Mouse (Mus musculus) lung, postnatal 25 days (tissue): ENCODE data around the gene Selenom.
A peak's percentile ranks its signal among the peaks of the same experiment; 100 is the strongest.

Experiments
- DNase-seq: peaks from one replicate; pipeline ENCODE4 v3.0.0; 2022; ENCODE audit warnings: low spot score

Gene Selenom

DNA sequence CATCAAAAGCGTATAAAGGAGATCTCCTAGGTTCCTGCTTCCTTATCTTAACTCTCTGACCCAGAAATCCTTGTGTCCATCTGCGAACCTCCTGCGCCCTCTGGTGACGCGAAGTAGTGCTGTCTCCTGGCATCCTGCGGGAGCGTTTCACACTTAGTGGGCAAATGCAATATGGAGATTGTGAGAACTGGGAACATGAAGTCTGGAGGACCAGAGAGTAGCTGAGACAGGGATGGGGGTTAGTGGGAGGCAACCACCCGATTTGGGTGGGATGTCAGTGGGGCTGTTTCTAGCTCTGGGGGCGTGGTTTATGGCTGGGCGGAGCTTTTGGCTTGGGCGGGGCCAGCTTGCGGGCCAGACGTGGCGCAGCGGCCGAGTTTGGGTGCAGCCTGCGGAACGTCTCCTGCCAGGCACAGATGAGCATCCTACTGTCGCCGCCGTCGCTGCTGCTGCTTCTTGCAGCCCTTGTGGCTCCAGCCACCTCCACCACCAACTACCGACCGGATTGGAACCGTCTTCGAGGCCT, at the start of gene Selenom:
Selenom (plus strand) TSS at position 156 of the 526 bp plus-strand sequence.
- DNase-seq, result peak; percentile 89

DNA sequence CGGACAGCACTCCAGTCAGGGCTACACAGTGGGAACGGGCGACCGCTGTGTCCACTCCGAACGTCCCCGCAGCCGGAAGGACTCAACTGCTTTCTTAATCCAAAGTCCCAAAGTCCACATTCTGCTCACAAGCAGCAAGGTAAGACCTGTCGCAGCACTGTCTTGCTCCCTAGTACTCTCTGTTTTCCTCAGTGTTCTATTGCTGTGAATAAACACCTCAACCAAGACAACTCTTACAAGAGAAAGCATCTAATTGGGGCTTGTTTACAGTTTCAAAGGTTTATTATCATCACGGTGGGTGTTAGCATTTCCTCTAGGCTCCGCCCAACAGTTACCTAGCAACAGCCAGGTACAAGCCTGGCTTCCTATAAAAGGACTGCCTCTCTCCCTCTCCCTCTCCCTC, 43.0 kb upstream of the Selenom start:
- DNase-seq, result no peak

DNA sequence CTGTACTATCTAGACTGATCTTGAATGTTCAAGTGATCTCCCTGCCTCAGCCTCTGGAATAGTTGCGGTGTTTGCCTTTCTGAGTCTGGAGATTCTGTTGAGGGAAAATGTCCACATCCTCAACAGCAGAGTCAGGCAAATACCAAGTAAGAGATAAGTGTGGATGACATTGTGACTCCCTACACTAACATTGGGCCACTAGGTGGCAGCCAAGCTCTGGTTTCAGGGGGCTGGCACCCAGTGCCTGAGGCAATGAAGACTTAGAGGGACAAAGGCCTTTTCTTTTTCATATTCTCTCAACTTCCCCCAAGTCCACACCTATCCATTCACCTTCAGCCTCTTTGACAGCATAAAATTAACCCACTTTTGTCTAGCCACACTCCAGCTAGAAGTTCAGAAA, 42.0 kb upstream of the Selenom start:
- DNase-seq, result peak; percentile 83

DNA sequence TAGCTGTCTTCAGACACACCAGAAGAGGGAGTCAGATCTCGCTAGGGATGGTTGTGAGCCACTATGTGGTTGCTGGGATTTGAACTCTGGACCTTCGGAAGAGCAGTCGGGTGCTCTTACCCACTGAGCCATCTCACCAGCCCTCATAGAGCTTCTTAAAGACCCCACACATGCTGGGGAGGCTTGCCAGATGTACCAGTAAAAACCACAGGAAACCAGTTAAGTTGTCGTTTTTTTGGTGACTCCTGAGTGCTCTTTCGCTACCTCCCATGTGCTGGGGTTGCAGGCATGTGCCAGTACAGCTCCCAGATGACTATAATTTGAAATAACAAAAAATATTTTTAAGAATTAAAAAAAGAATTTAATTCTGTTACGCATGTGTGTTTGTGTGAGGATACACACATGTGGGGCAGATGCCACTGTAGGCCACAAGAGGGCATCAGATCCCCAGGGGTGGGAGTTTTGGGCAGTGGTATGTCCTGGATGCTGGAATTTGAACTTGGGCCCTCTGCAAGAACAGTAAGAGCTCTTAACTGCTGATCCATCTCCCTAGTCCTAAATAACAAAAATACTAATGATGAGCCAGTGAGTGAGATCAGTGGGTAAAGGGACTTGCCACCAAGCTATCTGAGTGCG, 39.9 kb upstream of the Selenom start:
- DNase-seq, result no peak

DNA sequence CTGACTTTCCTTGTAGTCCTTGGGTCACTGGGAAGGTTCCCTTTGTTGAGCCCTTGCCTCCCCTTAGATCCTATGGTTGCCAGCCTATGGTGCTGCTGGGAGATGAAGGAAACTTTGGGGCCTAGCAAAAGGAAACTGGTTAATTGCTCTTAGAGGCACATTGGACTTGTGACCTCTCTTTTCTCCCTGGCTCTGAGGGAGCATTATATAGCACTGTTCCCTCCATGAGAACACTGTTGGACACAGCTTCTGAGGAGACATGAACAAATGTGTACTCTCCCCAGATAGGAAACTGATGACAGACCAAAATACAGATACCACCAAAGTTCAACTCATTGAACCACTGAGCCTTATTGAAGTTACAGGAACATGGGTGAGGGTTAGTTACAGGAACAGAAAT, 39.0 kb upstream of the Selenom start:
- no peak for DNase-seq

DNA sequence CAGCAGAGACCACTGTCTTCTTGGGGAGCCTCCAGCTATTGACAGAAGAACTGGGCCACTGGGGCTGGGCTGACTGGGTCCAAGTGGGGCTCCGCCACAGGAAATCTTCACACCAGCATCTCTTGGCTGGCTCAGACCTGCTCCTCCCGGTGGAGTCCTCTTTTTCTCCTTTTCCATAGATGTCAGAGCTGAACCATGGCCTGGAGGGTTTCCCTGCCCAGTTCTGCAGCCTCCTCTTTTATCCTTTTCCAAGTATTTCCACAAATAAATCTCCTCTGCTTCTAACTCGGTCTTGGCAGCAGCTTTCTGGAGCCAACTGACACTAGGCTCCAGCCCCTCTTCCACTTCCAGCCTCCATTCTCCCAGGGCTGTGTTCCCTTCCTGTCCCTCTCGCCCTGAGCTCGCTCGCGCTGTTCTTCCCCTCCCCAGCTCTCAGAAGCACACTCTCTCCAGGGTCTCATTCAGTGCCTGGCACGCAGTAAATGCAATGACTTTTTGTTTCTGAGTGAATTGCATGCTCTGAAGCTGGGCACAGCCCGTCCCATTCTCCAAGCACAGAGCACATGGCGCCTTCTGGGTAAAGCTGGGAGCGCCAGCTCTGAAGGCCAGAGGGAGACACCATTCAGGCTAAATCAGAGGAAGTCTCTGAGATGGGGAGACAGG, 30.4 kb upstream of the Selenom start:
- DNase-seq, result no peak

DNA sequence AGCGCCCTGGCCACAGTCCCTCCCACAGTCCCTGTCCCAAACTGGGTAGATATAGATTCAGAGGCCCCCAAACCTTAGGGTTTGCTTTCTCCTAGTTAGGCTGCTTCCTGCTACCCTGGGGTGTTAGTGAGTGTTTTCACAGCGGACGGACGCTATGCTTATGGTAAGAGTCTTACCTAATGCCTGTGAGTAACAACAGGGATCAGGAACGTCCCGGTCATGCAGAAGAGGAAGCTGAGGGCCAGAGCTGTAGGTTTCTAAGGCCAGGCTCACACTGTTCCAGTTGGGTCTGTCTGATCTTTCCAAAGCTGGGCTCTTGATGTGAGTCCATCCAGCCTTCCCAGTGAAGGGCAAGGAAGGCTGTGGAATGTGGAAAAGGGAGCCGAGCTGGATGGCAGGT, 28.1 kb upstream of the Selenom start:
- no peak for DNase-seq

DNA sequence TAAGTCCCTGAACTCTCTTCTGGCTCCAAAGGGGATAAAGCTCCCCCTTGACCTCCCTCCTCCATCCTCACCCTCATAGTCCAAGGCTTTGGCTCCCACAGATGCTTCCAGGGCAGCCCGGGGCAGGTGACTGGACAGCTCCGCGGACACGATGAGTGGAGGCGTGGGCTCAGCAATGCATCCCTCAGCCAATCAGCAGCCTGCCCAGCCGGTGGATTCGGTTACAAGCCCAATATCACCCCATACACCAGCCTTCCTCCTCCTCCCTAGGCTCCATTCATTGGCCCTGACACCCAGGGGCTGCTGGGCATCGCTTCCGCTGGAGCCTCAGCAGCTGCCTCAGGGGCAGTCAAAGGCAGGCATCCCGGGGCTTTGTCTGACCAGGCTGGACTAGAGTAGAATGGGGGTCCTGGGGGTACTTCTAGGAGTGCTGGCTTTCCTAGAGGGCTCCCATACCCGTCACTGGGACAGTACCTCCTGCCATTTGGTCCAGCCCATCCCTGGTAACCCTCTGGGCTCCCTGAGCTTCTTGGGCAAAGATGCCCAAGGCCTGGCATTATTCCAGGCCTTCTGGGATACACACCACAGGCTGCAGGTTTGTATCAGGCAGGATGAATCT, 26.4 kb upstream of the Selenom start, which contains the start of gene Pla2g3:
Pla2g3 (plus strand) TSS at position 333 of the 619 bp plus-strand sequence.
- DNase-seq, result no peak

DNA sequence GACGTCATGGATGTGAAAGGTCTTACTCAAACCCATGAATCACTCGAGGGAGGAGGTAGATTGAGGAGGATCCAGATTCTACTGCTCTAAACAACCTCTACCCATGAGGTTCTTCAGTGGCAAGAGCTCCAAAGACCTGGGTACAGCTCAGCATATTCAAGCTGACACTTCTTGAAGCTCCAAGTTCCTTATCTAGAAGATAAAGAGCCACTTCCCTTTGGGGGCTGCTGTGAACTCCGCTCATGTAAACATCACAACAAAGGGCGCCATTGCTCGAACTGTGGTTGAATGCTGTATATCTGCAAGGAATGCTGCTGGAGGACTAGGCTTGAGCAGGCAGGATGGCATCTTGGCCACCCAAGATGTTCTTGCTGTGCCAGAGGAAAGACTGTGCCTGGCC, 25.4 kb upstream of the Selenom start:
- DNase-seq, result no peak

DNA sequence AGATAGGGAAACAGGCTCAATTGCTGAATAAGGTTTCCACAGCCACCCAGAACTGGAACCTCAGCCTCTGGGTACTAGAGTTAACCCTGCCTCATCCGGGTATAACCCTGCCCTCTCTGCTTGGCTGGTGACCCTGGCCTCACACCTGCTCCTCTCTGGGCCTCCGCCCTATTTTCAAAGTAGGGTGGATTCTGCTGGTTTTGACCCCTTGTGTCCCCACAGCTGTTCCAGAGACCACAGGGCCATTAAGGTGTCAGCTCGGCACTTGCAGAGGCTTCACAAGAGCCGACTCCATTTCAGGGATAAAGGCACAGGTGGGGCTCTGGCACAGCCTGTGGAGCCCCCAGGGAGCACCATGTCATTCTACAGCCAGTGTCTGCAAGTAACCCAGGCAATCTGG, 21.7 kb upstream of the Selenom start:
- DNase-seq, result no peak

DNA sequence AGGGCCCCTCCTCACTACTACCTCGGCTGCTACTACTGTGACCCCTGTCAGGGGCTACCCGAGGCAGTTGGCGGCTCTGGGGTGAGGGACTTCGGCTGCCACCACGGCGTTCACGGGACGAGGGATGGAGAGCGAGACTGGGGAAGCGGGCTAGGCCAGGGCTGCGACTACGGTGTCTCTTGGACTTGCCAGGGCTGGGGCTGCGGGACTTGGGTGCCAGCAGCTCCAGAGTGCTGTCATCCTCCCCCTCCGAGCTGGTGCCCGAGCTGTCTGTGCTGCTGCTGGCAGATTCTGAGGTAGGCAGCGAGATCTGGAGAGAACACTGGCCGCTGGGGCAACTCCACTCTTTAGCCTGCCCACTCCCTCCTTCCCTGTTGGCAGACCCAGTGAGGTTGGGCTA, 19.6 kb upstream of the Selenom start:
- no peak for DNase-seq

DNA sequence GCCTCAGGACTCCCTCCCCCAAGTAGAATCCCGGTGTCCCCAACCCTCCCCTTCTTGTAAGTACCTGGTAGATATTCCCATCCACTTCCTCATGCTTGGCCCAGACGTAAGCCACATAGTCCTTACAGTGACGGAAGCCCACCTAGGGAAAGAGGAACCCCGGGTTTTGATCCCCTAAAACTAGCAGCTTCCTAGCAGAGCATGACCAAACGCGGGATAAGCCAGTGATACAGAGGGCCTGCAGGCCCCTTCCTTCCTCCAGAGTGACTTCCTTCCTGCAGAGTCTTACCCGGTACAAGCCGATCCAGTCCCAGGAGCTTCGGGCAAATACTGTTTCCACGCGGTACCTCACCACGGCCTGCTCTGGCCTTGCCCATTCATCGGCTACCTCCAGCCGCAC, 19.0 kb upstream of the Selenom start:
- no peak for DNase-seq

DNA sequence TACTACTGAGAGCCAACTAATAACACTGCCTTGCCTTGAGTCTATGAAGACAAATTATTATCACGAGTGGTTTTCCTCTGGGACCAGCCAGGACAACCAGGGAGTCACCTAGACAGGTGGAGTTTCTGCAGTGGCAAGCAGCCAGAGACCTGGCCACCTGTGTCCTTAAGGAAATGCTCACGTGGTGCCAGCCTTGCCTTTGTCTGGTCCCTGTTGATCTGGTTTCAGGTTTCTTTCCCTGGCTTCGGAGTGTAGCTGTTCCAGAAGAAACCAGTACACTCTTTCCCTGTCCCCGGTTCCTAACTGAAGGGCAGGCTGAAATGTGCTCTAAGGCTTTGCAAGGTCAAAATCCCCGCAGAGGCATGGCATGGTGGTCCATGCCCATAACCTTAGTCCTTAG, 17.7 kb upstream of the Selenom start:
- DNase-seq, result peak; percentile 53

DNA sequence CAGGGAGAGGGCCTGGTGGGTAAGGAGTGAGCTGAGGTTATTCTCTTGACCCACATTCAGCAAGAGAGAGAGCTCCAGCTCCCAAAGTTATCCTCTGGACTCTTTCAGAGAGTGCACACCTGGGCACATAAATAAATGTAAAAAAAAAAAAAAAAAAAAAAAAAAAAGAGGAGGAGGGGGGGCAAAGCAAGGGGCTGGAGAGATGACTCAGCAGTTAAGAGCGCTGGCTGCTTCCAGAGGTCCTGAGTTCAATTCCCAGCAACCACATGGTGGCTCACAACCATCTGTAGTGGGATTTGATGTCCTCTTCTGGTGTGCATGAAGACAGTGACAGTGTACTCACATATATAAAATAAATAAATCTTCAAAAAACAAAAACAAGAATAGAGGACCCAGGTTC, 17.2 kb upstream of the Selenom start:
- DNase-seq, result no peak

DNA sequence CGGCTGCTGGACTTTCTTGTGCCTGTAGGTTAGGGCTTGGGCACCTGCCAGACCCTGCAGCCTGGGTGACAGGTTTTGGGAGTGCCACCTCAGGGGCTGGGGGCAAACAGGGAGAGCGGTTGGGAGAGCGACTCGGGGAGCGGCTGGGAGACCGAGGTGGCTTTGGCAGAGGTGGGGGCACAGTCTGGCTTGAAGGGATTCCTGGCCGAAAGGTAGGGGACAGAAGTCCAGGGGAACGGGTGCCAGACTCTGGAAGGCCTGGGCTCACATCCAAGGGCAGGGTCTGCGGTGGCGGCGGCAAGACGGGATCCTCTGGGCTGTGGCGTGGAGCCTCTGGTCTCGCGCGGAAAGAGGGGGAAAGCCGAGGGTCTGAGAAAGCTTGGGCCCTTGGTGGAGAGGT, 12.4 kb upstream of the Selenom start:
- DNase-seq, result no peak

DNA sequence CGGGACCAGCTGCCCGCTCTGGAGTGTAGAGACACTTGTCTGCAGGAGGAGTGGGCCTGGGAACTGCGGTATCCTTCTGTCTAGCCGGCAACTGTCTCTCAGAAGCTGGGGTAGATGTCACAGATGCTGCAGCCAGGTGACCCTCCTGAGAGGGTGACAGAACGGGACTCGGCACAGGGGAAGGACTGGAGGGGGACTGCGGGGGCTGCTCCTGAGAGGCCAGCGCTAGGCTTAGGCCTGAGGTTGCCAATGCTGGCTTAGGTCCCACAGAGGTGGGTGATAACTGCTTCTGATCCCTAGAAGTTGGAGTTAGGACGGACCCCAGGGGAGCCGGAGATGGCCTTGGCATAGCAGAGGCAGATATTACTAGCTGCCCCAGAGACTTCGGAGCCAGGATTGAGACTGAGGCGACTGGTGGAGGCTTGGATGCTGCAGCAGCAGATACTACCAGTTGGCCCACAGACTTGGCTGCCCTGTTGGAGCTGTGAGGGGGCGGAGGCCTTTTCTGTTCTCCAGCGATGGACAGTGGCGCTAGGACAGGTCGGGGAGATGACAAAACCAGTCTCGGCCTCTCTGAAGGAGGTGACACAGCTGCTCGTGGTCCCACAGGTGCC, 11.9 kb upstream of the Selenom start:
- DNase-seq, result no peak

DNA sequence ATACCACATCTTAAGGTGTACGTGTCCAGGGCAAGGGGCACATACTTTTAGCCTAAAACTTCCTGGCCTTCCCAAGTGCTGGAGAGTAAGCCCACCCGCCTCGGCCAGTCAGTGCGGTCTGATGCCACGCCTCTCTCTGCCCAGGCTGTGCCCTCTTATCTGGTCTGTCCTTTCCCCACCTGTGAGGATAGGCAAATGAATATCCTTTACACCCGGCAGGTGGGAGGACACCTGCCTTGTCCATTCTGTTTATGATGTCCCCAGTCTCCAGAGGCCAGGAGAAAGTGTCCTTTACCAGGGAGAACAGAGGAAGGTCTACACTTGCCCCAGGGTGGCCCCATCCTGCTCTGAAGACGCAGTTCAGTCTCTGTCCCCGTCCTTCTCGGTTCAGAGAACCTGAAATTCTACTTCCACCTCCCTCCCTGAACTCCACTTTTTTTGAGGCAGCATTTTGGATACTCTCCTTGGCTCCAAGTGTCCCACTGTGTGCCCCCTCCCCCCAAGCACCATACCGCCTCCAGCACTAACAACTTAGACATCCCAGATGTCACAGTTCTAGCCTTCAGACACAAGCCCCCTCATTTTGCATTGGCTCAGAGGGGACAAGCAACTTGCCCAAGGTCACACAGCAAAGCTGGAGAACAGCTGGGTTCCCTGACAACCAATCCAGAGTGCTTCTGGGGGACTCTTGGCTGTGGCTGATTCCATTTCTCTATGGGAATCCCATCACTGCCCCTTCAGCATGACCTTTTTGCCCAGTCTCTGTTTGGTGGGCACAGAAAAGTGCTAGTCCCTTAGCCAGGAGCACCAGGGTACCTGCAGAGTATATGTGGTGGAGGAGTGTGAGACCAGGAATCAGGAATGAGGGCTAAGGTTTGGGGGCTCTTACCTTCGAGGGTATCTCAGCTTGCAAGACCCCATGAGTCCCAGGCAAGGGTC, 10.5 kb upstream of the Selenom start:
- no peak for DNase-seq

DNA sequence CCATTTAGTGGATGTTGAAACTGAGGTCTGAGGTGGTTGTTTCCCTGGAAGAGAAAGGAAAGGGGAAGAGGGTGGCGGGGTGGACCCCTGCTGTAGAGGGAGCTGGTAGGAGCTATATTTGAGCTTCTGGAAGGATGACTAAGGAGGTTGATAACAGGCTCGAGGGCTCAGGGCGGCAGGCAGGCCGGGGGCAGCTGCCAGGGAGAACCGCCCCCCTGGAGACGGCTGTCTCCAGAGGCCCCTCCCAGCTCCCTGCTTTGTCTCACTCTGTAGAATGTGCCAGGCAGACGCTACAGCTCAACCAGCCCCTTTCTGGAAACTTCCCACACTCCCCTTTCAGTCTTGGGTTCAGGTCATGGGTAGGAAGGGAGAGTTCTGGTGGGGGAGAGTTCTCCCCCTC, 6.3 kb upstream of the Selenom start:
- no peak for DNase-seq

DNA sequence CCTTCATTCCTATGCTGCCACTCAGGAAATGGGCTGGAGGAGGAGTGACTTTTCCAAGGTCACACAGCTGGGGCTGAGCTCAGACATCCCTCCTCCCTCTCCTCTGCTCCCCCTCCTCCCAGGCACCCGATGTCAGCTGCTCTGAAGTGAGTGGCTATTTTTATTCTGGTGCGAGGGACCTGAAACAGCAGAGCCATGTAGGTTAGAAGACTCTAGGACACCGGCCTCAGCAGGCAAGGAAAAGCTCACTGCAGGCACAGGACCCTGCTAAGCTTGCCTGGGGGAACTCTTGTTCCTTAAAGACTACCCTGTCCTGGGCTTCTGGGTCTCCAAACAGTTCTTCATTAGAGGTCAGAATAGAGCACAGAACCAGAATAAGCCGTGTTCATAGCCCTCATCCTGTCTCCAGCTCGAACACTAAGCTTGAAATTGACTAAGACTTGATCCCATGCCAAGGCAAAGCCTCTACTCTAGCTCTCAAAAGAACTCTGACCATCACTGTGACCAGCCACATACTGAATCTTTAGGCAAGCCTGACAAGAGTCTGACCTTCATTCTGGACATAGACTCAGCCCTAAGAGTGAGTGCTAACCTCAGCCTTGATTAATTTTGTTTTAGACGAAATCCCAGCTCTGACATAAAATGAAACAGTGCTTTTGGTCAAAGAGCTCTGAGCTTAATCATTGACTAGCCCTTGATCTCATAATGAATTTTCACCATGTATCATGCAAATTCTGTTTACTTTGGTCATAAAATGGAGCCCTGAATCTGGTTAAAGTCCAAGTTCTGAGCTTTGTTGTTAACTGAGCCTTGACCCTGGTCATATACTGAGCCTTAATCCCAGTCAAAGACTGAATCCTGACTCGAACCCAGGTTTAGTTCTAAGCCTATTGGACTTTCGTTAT, 5.1 kb upstream of the Selenom start:
- DNase-seq, result no peak

DNA sequence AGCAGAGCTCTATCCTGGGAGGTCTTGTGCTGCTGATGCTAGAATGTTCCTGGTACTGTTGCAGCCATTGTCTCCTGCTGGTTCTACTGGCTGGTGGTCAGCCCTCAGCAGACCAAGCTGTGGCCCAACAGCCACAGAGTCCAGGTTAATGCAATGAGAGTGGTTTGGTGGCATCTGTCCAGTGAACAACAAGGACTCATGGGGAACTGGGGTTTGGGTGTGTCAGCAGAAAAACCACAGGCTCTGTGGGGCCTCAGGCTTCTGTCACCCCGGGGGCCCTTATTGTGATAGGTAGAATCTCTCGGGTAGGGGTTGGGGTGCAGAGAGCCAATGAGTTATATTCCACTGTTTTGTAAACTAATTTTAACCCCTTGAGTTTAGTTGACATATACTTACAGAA, 4.2 kb upstream of the Selenom start:
- no peak for DNase-seq

DNA sequence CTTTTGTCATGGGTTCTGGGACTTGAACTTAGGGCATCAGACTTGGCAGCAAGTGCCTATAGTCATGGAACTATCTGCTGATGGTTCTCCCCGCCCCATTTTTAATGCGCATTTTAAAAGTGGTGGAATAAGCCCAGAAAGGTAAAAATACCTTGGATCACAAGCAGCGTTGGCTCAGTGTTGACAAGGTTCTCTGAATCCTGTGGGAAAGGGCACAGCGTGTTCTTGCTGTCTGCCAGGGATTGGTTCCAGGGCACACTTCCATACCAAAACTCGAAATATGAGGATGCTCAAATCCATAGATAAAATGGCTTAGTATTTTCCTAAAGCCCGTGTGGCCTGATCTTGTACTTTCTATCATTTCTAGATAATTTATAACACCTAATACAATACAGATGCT, 1.2 kb upstream of the Selenom start:
- no peak for DNase-seq
